Mouse (Mus musculus): ENCODE measurements around the gene Htr3a. TPM values are rescaled to one million over a fixed set of nuclear protein-coding genes. Genes with fewer than 3 reads are reported as not detected.

The Htr3a gene
- total RNA-seq, 2 experiments from 2014 or later: 6.5 to 7.7 TPM

DNA sequence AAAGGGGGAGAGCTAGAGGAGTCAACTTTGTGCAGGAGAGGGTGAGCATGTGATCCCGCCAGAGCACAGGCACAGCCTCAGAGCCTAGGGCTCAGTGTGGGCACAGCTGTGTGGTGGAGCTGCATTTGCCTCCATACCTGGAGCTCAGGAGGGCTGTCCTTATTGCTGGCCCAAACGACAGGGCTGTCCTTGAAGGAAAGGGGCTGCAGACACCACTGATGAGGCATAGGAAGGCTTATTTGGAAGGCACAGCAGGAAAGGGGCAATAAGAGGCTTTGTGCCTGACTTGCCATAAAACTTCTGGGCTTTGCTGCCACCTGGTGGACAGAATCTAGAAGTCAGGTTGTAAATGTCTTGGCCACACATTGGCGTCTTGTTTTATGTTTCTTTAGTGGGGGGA is 16.9 kb downstream of the Htr3a start:
- peak; percentile 70 to 82 for DNase-seq (ENCODE audit: extremely low spot score in 1 of 2, low spot score in 2 of 2)
- peak; percentile 74 for TF ChIP-seq CTCF (IDR thresholded peaks at IDR 0.05)
- Histone ChIP-seq H3K27ac (no peak overlapping the region), H3K4me3 (no peak overlapping the region)
- intact Hi-C loops (cut with DNase I): loop anchor here (1.0 to 5.0 kb wide), 2 partner anchors 153 to 248 kb away; no protein-coding TSS in a partner anchor

DNA sequence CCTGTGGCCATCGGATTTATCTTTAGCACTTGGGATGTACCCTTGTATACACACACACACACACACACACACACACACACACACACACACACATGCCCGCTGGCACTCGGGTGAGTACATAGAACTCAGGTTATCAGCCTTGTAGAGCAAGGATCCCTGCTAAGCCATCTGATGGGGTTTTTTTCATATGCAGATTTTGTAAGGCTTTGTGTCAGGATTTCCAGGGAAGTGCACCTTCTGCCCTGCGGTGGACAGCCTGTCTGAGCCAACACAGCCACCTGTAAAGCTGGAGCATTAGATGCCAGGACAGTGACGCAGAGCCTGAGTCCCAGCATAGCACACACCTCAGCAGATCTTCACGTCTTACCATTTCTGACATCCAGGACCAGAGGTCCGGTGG is 21.8 kb downstream of the Htr3a start:
- Histone ChIP-seq H3K27ac (no peak overlapping the region), H3K4me3 (no peak overlapping the region)
- DNase-seq (ENCODE audit: extremely low spot score in 1 of 2, low spot score in 2 of 2): no peak
- no peak for TF ChIP-seq CTCF (IDR thresholded peaks at IDR 0.05)
- intact Hi-C loops (cut with DNase I): no loop called here

DNA sequence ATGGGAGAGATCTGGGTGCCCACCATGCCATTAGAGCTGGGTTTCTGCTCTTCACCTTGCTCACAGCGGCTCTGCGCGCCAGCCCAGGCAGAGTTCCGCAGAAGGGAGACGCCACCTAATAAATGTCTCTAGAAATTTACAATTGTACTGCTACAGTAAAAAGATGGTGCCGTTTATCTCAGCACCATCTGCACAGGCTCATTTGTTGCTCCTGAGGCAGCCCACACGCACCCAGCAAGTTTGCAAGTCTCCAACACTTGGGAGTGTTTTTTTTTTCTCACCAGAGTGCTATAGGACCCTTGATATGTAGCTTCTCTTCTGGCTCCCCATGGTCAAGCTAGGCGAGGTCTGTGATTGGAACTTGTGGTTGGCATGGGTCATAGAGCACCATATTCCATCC is 38.0 kb downstream of the Htr3a start:
- TF ChIP-seq CTCF (IDR thresholded peaks at IDR 0.05): no peak
- Histone ChIP-seq H3K4me3 (no peak overlapping the region), H3K27ac (no peak overlapping the region)
- intact Hi-C loops (cut with DNase I): no loop called here
- no peak for DNase-seq (ENCODE audit: extremely low spot score in 1 of 2, low spot score in 2 of 2)

DNA sequence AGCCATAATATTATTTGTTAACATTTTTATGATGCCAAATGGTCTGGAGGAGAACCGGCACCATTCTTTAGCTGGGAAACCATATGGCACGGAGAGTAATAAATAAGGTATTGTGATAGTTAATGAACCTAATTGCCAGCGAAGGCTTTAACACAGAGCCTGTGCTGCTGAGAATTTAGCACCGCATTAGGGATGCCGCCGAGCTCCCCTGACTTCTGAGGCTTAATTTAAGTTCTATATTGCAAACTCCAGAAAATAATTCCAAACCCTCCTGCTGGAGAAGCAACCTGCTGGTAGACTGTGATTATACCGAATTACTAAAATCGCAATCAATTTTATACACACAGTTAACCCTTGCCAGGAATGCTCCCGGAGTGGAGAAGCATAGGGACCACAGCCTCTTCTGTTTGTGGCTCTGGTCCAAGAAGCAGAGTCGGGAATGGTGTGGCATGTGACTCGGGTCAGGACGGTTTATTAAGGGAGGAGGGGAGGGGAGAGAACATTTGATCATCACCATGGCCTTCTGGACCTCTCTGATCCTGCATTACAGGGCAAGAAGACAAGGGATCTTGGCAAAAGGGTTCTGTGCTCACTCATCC is 44.3 kb downstream of the Htr3a start:
- intact Hi-C loops (cut with DNase I): no loop called here
- DNase-seq (ENCODE audit: extremely low spot score in 1 of 2, low spot score in 2 of 2): no peak
- Histone ChIP-seq H3K4me3 (no peak overlapping the region), H3K27ac (no peak overlapping the region)
- TF ChIP-seq CTCF (IDR thresholded peaks at IDR 0.05): no peak

DNA sequence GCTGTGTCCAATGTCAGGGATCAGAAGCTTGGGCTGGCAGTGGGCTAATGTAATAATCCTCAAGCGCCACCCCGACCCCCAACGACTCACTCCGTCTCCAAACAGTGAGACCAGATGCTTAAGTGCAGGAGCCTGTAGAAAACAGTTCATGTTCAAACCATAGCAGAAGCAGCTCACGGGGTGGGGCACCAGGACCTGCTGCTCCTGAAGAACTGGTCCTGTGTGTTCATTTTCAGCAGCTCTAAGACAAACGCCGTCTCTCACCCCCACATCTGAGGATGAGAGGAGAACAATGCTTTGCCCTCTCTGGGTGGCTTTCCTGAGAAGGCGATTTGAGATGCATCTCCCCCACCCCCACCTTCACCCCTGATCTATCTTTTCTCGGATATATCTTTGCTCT is 45.7 kb downstream of the Htr3a start:
- Histone ChIP-seq H3K27ac (no peak overlapping the region), H3K4me3 (no peak overlapping the region)
- TF ChIP-seq CTCF (IDR thresholded peaks at IDR 0.05): no peak
- intact Hi-C loops (cut with DNase I): no loop called here
- DNase-seq (ENCODE audit: extremely low spot score in 1 of 2, low spot score in 2 of 2): no peak

DNA sequence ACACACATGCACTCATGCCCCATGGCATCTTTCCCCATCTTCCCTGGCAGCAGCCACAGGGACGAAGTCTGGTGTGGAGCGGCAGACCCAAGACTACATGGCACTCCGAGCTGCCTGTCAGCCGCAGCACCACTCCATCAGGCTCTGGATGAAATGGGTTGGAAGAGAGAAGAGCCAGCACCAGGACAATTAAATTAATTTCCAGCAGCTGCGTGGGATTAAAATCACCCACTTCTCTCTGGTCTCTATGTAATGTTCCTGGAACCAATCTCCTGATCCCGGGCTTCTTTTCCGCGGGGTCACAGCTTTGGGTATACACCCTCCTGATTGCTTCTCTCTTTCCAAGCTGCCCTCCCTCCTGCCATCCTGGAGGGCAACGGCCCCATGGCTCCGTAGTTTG is 49.4 kb downstream of the Htr3a start:
- Histone ChIP-seq H3K4me3 (no peak overlapping the region), H3K27ac (no peak overlapping the region)
- intact Hi-C loops (cut with DNase I): no loop called here
- TF ChIP-seq CTCF (IDR thresholded peaks at IDR 0.05): no peak
- DNase-seq (ENCODE audit: extremely low spot score in 1 of 2, low spot score in 2 of 2): no peak

DNA sequence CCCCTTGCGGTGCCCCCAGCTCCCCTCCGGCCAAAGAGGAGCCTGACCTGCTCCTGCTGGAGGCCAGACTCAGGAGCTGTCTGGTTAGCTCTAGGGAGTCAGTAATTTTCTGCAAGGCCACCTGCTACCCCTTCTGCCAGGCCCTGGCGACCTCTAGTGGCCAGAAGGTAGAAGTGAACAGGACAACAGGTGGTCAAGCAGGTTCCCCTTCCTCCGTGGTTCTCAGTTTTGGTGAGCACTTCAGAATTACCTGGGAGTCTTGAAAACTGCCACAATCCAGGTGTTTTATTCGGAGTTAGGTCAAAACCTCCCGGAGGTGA is 50.4 kb downstream of the Htr3a start:
- TF ChIP-seq CTCF (IDR thresholded peaks at IDR 0.05): peak; percentile 95
- H3K4me3 ChIP-seq: no peak overlapping the region
- intact Hi-C loops (cut with DNase I): loop anchor here (1.0 kb wide), 1 partner anchor 214 kb away; no protein-coding TSS in a partner anchor
- no peak overlapping the region for H3K27ac ChIP-seq
- peak; percentile 64 to 73 for DNase-seq (ENCODE audit: extremely low spot score in 1 of 2, low spot score in 2 of 2)

DNA sequence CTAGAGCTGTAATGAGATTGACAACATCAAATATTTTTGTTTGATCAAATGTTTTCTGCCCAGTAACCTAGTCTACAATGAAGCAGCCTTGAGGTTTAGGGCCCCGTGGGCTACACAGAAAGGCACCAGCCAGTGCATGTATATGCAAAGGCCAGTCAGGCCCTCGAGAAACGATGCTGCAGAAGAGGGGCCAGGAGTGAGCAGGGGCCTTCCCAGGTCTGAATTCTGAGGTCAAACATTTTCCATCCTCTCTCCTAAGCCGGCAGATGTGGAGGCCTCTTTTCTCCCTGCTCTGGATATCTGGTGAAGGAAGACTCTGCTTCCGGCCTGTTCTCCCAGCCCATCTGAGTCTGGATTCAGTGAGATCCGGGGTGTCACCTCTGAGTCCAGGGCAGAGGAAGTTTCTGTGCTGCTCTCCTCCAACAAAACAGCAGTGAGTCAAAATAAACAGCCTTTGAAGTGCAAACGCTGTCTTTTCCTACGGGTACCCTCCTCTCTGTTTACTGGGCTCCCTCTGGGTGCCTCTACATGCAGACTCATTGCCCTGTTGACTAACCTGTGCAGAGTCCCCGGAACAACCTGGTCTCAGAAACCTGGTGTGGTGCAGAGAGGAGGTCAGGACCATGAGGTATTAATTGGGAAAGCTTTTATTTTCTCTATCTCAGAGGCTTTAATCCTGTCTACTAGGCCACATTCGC is 50.9 kb downstream of the Htr3a start:
- Histone ChIP-seq H3K27ac (no peak overlapping the region), H3K4me3 (no peak overlapping the region)
- no peak for TF ChIP-seq CTCF (IDR thresholded peaks at IDR 0.05)
- DNase-seq (ENCODE audit: extremely low spot score in 1 of 2, low spot score in 2 of 2): no peak
- intact Hi-C loops (cut with DNase I): loop anchor here (1.0 kb wide), 1 partner anchor 214 kb away; no protein-coding TSS in a partner anchor

DNA sequence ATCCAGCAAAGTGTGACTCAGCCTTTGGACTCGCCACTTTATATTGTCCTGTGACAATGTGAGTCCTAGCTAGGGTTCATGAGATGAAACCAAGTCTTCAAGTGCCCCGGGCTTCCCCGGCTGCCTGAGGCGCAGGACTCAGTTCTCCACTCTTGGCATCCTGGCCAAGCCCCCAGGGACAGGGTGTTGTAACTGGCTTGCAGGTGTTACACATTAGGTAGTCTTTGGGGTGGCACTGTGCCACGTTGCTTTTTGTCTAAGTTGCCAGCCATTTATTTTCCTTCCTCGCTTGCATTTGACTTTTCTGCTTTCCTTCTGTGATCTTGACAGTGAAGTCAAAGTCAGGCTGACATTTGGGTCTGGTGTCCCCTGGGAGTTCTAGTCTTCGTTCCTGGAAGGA is 53.0 kb downstream of the Htr3a start:
- no peak overlapping the region for H3K4me3 ChIP-seq
- TF ChIP-seq CTCF (IDR thresholded peaks at IDR 0.05): no peak
- no peak for DNase-seq (ENCODE audit: extremely low spot score in 1 of 2, low spot score in 2 of 2)
- intact Hi-C loops (cut with DNase I): no loop called here
- H3K27ac ChIP-seq: no peak overlapping the region

DNA sequence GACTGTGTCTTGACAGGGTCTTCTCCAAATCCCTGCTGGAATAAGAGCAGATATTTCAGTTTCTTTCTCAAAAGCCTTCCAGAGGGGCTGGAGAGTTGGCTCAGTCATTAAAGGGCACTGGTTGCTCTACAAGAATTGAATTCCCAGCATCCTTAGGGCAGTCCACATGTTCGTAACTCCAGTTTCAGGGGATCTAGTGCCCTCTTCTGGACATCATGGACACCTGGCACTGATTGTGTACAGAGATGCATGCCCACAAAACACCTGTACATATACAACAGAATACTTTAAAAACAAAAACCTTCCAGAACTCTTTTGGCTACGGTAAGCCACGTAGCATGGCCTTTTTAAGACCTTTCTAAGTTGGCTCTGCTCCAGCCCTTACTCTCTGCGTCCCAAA is 54.7 kb downstream of the Htr3a start:
- TF ChIP-seq CTCF (IDR thresholded peaks at IDR 0.05): peak; percentile 27
- intact Hi-C loops (cut with DNase I): no loop called here
- no peak for DNase-seq (ENCODE audit: extremely low spot score in 1 of 2, low spot score in 2 of 2)

DNA sequence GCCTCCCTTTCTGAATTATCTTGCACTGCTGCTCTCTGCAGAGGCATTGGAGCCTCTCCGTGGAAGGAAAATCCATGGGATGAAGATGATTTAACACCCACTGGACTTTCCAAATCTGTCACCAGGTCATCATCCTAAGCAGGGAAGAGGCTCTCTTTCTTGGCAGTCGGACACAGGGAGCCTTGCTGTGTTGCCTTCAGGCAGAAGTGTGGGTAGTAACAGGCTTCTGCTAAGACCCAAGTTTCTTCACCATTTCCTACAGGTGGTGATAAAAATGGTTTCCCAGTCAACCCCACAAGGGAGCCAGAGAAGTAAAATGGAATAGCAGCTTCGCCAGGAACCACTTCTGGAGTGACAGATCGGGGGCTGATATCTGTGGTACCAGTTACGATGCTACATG is 61.4 kb downstream of the Htr3a start:
- Histone ChIP-seq H3K4me3 (no peak overlapping the region), H3K27ac (no peak overlapping the region)
- intact Hi-C loops (cut with DNase I): no loop called here
- DNase-seq (ENCODE audit: extremely low spot score in 1 of 2, low spot score in 2 of 2): no peak
- TF ChIP-seq CTCF (IDR thresholded peaks at IDR 0.05): no peak

More for the DNA sequence above, 54.7 kb downstream of the Htr3a start:
- H3K27ac ChIP-seq: no peak overlapping the region
- H3K4me3 ChIP-seq: no peak overlapping the region

Other genes starting within 250 kb of the Htr3a start
- 100 to 1,000 TPM in 1 of 2 experiments, 10 to 100 TPM in 1; 92.9 to 111 TPM for gene Zbtb16, start 74.9 kb downstream of the Htr3a start, total RNA-seq (2021)
- gene Htr3b, start 53.9 kb upstream of the Htr3a start, total RNA-seq (2021): not detected
- 10 to 100 TPM; 46.3 to 49.6 TPM for gene Usp28, start 74.3 kb upstream of the Htr3a start, total RNA-seq (2021)
- 10 to 100 TPM; 17.7 to 19.6 TPM for gene Zw10, start 144.5 kb upstream of the Htr3a start, total RNA-seq (2021)
- under 1 TPM; 0.70 TPM for gene Tmprss5, start 170.2 kb upstream of the Htr3a start, total RNA-seq (2021)